Mouse (Mus musculus): ENCODE data around the gene Vegfb. TPM values are rescaled to one million over a fixed set of nuclear protein-coding genes. Genes with fewer than 3 reads are reported as not detected.

Gene Vegfb
- polyA plus RNA-seq, 1 experiment from 2014 or later = 60.9 TPM

DNA sequence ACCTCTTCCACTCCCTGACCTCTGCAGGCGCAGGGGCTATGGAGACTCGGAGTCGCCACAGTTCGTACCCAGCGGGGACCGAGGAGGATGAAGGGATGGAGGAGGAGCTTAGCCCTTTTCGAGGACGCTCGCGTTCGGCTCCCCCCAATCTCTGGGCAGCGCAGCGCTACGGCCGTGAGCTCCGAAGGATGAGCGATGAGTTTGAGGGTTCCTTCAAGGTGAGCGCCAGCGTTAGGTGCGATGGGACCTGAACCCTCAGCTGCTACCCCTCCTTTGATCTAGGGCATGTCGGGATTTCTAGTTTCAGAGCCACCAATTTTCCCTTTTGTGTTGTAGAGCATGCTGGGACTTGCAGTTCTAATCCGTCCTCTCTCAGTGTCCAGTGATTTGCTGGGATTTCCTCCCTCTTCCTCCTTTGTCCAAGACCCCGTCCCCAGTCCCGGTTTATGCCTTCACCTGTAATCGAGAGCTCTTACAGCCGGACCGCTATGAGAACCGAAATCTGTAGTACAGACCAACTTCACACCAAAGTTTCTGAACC is 36.8 kb downstream of the Vegfb start:
- peak overlapping the region; percentile 88 for H3K27ac ChIP-seq (ENCODE audit: low read depth, low read length)
- peak overlapping the region; percentile 72 for H3K9ac ChIP-seq (replicated peaks; ENCODE audit: low read depth, low read length)
- WGBS = under 1% methylated on average over 28 of the region's 28 CpGs
- peak; percentile 44 for ATAC-seq (ENCODE audit: low read depth)
- peak overlapping the region; percentile 43 for H3K4me3 ChIP-seq (ENCODE audit: low read depth, low read length)
- peak overlapping the region; percentile 97 for H3K4me2 ChIP-seq (ENCODE audit: low read depth, low read length)
- H3K9me3 ChIP-seq (ENCODE audit: control insufficient read depth, low read length) = no peaks in the 10 kb centered on the region
- H3K36me3 ChIP-seq (ENCODE audit: control insufficient read depth, insufficient read depth, low read length) = peaks cover 4% of the 10 kb centered on the region; the same call in 1 of the 2 replicates
- no peaks in the 10 kb centered on the region for H3K27me3 ChIP-seq (ENCODE audit: control insufficient read depth, insufficient read depth, low read length)
- H3K4me1 ChIP-seq (ENCODE audit: control insufficient read depth, insufficient read depth, low read length) = peaks cover 10% of the 10 kb centered on the region; the same call in 1 of the 2 replicates

DNA sequence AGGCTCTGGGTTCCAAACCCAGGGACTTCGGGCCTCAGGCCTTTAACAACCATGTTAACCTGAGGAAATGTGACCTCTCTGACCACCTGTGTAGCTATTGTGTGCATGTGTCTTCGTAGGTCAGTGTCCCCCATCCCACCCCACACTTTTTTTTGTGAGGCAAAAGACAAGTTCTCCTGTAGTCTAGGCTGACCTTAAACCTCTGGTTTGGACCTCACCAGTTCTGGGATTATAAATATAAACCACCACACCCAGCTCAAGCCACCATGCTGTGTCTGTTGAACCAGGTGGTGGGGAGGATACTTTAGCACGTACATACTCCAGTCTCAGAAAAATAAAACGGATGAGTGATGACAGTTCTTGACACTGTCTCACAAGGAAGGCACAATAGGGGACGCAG is 37.5 kb downstream of the Vegfb start:
- peak overlapping the region; percentile 72 for H3K9ac ChIP-seq (replicated peaks; ENCODE audit: low read depth, low read length)
- no peaks in the 10 kb centered on the region for H3K9me3 ChIP-seq (ENCODE audit: control insufficient read depth, low read length)
- peak overlapping the region; percentile 97 for H3K4me2 ChIP-seq (ENCODE audit: low read depth, low read length)
- peak overlapping the region; percentile 88; the same call in 1 of the 2 replicates for H3K27ac ChIP-seq (ENCODE audit: low read depth, low read length)
- peaks cover 10% of the 10 kb centered on the region; the same call in 1 of the 2 replicates for H3K4me1 ChIP-seq (ENCODE audit: control insufficient read depth, insufficient read depth, low read length)
- H3K36me3 ChIP-seq (ENCODE audit: control insufficient read depth, insufficient read depth, low read length) = no peaks in the 10 kb centered on the region
- no peak for ATAC-seq (ENCODE audit: low read depth)
- H3K4me3 ChIP-seq (ENCODE audit: low read depth, low read length) = peak overlapping the region; percentile 43
- 42% methylated on average over 5 of the region's 5 CpGs for WGBS
- H3K27me3 ChIP-seq (ENCODE audit: control insufficient read depth, insufficient read depth, low read length) = no peaks in the 10 kb centered on the region

DNA sequence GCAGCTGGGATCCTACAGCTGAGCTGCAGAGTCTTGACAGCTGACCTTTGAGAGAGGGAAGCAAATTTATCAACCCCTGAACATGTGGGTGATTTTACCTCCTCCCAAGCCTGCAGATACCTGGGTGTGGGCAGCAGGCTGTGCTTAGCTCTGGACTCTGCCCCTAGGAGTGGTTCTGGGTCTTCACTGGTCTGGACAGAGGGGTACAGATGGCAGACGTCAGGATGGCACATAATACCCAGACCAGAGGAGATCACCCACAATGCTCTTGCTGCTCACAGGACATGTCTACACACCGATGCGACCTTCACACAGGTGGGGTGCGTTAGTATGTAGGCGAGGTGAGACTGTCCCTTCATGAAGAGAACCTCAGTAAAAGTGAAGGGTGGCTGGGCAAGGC is 37.9 kb downstream of the Vegfb start:
- Histone ChIP-seq H3K27ac (ENCODE audit: low read depth, low read length) (no peak overlapping the region), H3K27me3 (ENCODE audit: control insufficient read depth, insufficient read depth, low read length) (no peaks in the 10 kb centered on the region), H3K9me3 (ENCODE audit: control insufficient read depth, low read length) (no peaks in the 10 kb centered on the region), H3K4me3 (ENCODE audit: low read depth, low read length) (no peak overlapping the region), H3K4me2 (ENCODE audit: low read depth, low read length) (no peak overlapping the region), H3K4me1 (ENCODE audit: control insufficient read depth, insufficient read depth, low read length) (peaks cover 10% of the 10 kb centered on the region; the same call in 1 of the 2 replicates), H3K36me3 (ENCODE audit: control insufficient read depth, insufficient read depth, low read length) (no peaks in the 10 kb centered on the region), H3K9ac (replicated peaks; ENCODE audit: low read depth, low read length) (no peak overlapping the region)
- ATAC-seq (ENCODE audit: low read depth) = no peak
- 95% methylated on average over 5 of the region's 5 CpGs for WGBS

DNA sequence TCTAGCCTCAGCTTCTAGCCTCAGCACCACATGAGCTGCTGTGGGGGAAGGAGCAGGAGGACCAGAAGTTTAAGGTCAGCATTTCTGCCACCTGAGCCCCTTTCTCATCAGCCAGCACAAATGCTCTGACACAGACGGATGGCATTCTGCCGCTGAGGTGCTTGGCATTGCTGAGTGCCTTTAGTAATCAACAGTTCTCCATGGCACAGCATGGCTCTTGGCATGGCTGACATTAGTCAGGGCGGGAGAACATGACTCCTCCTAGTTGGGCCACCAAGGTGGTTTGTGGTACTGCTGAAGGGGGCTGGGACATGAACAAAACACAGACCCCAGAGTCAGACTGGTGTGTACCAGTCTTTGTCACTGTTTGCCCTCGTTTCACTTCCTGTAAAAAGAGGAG is 39.3 kb downstream of the Vegfb start:
- no peak overlapping the region for H3K27ac ChIP-seq (ENCODE audit: low read depth, low read length)
- H3K4me2 ChIP-seq (ENCODE audit: low read depth, low read length) = no peak overlapping the region
- WGBS = 68% methylated on average over 4 of the region's 4 CpGs
- no peaks in the 10 kb centered on the region for H3K9me3 ChIP-seq (ENCODE audit: control insufficient read depth, low read length)
- no peaks in the 10 kb centered on the region for H3K36me3 ChIP-seq (ENCODE audit: control insufficient read depth, insufficient read depth, low read length)
- no peak overlapping the region for H3K9ac ChIP-seq (replicated peaks; ENCODE audit: low read depth, low read length)
- peaks cover 10% of the 10 kb centered on the region; the same call in 1 of the 2 replicates for H3K4me1 ChIP-seq (ENCODE audit: control insufficient read depth, insufficient read depth, low read length)
- no peak for ATAC-seq (ENCODE audit: low read depth)
- H3K4me3 ChIP-seq (ENCODE audit: low read depth, low read length) = no peak overlapping the region
- no peaks in the 10 kb centered on the region for H3K27me3 ChIP-seq (ENCODE audit: control insufficient read depth, insufficient read depth, low read length)

DNA sequence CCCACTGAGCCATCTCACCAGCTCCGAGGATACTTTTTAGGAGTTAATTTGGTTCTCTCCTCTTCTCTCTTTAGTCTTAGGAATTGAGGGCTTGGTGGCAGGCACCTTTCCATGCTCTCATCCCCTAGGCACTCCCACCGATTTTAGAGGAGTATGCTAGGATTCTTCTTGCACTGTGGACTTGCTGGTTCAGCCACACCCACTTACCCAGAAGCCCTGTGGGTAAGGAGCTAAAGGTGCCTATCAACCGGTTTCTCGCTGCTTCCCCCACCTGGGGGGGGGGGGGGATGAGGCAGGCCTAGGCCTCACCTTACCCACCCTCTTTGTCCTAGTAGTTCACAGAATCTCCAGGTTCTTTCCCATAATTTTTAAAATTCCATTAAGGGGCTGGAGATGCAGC is 39.7 kb downstream of the Vegfb start:
- Histone ChIP-seq H3K4me3 (ENCODE audit: low read depth, low read length) (no peak overlapping the region), H3K27ac (ENCODE audit: low read depth, low read length) (no peak overlapping the region), H3K4me2 (ENCODE audit: low read depth, low read length) (no peak overlapping the region), H3K4me1 (ENCODE audit: control insufficient read depth, insufficient read depth, low read length) (peaks cover 11% of the 10 kb centered on the region; the same call in 1 of the 2 replicates), H3K36me3 (ENCODE audit: control insufficient read depth, insufficient read depth, low read length) (no peaks in the 10 kb centered on the region), H3K27me3 (ENCODE audit: control insufficient read depth, insufficient read depth, low read length) (no peaks in the 10 kb centered on the region), H3K9me3 (ENCODE audit: control insufficient read depth, low read length) (no peaks in the 10 kb centered on the region), H3K9ac (replicated peaks; ENCODE audit: low read depth, low read length) (no peak overlapping the region)
- ATAC-seq (ENCODE audit: low read depth) = no peak
- 55% methylated on average over 4 of the region's 4 CpGs for WGBS

DNA sequence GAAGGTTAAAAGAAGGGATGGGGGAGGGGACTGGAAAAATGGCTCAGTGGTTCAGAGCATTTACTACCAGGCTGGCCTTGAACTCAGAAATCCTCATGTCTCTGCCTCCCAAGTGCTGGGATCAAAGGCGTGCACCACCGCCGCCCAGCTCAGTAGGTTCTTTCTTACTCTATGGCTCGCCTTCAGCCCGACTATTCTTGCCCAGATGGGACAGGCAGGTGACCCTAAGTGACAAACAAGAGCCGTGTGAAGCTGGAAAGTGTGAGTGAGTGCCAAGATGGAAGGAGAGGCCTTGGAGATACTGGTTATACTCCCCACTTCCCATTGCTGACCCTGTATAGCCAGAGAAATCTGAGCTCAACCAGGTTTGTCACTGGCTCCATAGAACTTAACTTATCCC is 43.7 kb downstream of the Vegfb start:
- Histone ChIP-seq H3K9me3 (ENCODE audit: control insufficient read depth, low read length) (no peaks in the 10 kb centered on the region), H3K4me2 (ENCODE audit: low read depth, low read length) (no peak overlapping the region), H3K4me3 (ENCODE audit: low read depth, low read length) (no peak overlapping the region), H3K36me3 (ENCODE audit: control insufficient read depth, insufficient read depth, low read length) (no peaks in the 10 kb centered on the region), H3K27ac (ENCODE audit: low read depth, low read length) (no peak overlapping the region), H3K4me1 (ENCODE audit: control insufficient read depth, insufficient read depth, low read length) (peaks cover 19% of the 10 kb centered on the region), H3K9ac (replicated peaks; ENCODE audit: low read depth, low read length) (no peak overlapping the region), H3K27me3 (ENCODE audit: control insufficient read depth, insufficient read depth, low read length) (no peaks in the 10 kb centered on the region)
- ATAC-seq (ENCODE audit: low read depth) = no peak
- WGBS = 93% methylated on average over 6 of the region's 6 CpGs

DNA sequence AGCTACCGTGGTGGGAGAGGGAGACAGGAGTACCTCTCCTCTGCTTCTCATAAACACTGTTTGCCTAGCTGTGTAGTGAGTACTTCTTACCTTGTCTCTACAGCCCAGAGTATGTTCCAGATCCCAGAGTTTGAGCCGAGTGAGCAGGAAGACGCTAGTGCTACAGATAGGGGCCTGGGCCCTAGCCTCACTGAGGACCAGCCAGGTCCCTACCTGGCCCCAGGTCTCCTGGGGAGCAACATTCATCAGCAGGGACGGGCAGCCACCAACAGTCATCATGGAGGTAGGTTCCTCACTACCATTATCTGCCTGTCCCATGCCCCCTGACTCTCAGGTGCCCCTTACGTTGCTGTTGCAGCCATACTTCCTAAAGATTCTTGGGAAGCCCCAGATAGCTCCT is 44.7 kb downstream of the Vegfb start:
- Histone ChIP-seq H3K27me3 (ENCODE audit: control insufficient read depth, insufficient read depth, low read length) (no peaks in the 10 kb centered on the region), H3K36me3 (ENCODE audit: control insufficient read depth, insufficient read depth, low read length) (no peaks in the 10 kb centered on the region), H3K27ac (ENCODE audit: low read depth, low read length) (peak overlapping the region; percentile 94), H3K4me1 (ENCODE audit: control insufficient read depth, insufficient read depth, low read length) (peaks cover 22% of the 10 kb centered on the region), H3K4me3 (ENCODE audit: low read depth, low read length) (peak overlapping the region; percentile 85), H3K9me3 (ENCODE audit: control insufficient read depth, low read length) (no peaks in the 10 kb centered on the region), H3K4me2 (ENCODE audit: low read depth, low read length) (peak overlapping the region; percentile 100), H3K9ac (replicated peaks; ENCODE audit: low read depth, low read length) (peak overlapping the region; percentile 82)
- 23% methylated on average over 5 of the region's 5 CpGs for WGBS
- ATAC-seq (ENCODE audit: low read depth) = 0 out of 2 replicates have a peak, but pooled peaks have one; percentile 1

DNA sequence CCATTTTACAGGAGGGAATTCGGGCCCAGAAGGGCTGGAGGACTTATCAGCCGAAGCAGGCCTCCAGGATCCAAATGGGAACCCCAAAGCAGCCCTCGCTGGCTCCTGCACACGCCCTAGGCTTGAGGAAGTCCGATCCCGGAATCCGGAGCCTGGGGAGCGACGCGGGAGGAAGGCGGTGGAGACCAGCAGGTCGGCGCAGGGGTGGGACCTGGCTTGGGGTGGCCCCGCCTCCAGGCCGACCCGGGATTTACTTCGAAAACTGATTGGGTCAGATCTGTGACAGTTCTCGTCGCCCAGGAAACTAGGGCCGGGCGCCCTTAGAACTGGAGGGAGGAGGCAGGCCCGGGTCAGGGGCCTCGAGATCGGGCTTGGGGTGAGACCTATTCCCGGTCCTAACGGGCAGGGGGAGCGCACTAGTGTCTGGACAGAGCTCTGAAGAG is 45.2 kb downstream of the Vegfb start, which contains the start of gene Gpr137:
Gpr137 (minus strand) TSS at position 232 of the 443 bp plus-strand sequence.
- under 1% methylated on average over 27 of the region's 27 CpGs for WGBS
- H3K9me3 ChIP-seq (ENCODE audit: control insufficient read depth, low read length) = no peaks in the 10 kb centered on the region
- peak within 1 kb of the TSS; percentile 85 for H3K4me3 ChIP-seq (ENCODE audit: low read depth, low read length)
- peak within 1 kb of the TSS; percentile 82 for H3K9ac ChIP-seq (replicated peaks; ENCODE audit: low read depth, low read length)
- H3K27ac ChIP-seq (ENCODE audit: low read depth, low read length) = peak within 1 kb of the TSS; percentile 94
- no peaks in the 10 kb centered on the region for H3K27me3 ChIP-seq (ENCODE audit: control insufficient read depth, insufficient read depth, low read length)
- peaks cover 22% of the 10 kb centered on the region for H3K4me1 ChIP-seq (ENCODE audit: control insufficient read depth, insufficient read depth, low read length)
- peak; percentile 83 for ATAC-seq (ENCODE audit: low read depth)
- no peaks in the 10 kb centered on the region for H3K36me3 ChIP-seq (ENCODE audit: control insufficient read depth, insufficient read depth, low read length)
- peak within 1 kb of the TSS; percentile 100 for H3K4me2 ChIP-seq (ENCODE audit: low read depth, low read length)

DNA sequence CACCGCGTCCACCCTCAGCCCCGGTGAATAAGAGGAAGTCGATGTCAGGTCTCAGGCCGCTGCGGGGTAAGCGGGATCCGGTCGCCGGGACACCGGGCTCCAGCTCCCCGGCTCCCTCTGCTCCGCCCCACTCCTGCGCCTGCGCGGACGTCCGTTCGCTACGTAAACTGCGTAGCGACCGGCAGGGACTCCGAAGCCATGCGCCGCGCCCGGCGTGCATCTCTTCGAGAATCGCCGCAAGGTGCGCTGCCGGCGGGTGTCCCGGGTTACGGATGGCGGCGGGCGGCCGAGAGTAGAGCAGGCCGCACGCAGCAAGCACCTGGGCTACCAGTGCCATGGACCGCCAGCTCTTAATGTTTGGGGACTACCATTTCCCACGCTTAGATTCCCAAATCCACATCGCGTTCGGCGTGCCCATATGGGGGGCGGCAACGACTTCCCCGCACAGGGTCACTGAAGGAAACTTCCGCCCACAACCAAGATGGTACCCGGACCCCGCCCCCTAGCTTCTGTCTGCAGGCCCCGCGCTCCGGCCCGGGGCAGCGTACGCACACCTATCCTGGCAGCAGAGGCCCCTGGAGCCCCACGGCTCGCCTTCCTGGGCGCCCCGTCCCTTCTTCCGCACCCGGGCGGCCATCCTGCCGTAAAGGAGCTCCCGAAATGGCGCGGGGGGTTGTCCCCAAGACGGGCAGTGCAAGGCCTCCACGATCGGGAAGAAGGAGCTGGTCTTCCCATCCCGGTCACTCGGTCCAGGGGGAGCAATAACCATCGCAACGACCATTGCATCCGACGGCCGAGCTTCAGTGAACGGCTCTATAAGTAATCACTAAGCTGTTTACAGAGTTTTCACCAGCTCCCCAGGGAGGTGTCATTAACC is 45.8 kb downstream of the Vegfb start, which contains the start of gene Bad:
Bad (plus strand) TSS at position 490 of the 877 bp plus-strand sequence.
- peak within 1 kb of the TSS; percentile 82 for H3K9ac ChIP-seq (replicated peaks; ENCODE audit: low read depth, low read length)
- peak within 1 kb of the TSS; percentile 94 for H3K27ac ChIP-seq (ENCODE audit: low read depth, low read length)
- H3K4me1 ChIP-seq (ENCODE audit: control insufficient read depth, insufficient read depth, low read length) = peaks cover 22% of the 10 kb centered on the region
- no peaks in the 10 kb centered on the region for H3K27me3 ChIP-seq (ENCODE audit: control insufficient read depth, insufficient read depth, low read length)
- peak; percentile 82 for ATAC-seq (ENCODE audit: low read depth)
- under 1% methylated on average over 82 of the region's 83 CpGs for WGBS
- no peaks in the 10 kb centered on the region for H3K9me3 ChIP-seq (ENCODE audit: control insufficient read depth, low read length)
- peak within 1 kb of the TSS; percentile 100 for H3K4me2 ChIP-seq (ENCODE audit: low read depth, low read length)
- H3K36me3 ChIP-seq (ENCODE audit: control insufficient read depth, insufficient read depth, low read length) = no peaks in the 10 kb centered on the region
- peak within 1 kb of the TSS; percentile 85 for H3K4me3 ChIP-seq (ENCODE audit: low read depth, low read length)
